Mouse (Mus musculus) frontal cortex, postnatal 25 days (tissue): ENCODE data around the gene Mtr.

Experiments
- DNase-seq, 2 experiments: peaks; one replicate each; pipeline ENCODE4 v3.0.0; 2022; ENCODE audit warnings: low spot score in 2 of 2

Mtr gene

DNA sequence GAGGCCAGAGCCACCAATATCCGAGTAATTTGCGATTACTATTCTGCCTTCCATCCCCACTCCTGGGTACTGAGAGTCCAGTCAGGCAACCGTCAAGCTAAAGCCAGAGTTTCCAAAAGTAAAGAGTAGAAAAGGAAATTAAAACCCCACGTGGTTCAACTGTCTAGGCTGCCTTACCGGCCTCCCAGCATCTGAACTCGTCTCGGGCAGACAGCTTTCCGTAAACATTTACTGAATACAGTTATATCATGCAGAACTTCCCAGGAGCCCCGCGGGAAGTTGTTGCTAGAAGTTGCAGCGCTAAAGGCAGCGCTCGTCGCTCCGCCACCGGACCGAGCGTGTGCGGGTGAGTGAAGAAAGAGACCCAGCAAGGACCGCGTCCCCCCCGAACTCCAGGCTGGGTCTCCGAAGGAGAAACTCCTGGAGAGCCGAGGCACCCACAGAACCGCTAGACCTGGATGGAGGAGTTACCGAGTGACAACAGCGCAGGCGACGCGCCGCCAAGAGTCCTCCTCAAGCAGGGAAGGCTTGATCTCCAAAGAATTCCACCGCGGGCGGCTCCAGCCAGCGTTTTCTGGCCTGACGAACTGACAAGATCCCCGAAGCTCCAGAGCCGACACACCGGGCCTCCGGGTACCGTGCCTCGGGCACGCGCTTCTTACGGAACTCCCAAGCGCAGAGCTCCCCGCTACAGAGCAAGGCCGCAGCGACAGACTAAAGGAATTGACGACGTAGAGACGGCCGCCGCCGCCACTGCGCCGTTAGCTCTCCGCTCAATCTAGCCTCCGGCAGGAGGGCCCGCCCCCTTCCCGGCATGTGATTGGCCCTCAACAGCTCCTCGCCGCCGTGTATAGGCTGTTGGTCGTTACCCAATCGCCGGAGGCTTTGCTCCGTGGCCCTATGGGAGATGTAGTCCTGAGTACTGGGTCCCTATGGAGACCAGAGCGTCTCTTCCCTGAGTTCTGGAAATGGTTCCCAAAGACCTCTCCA lies at the start of gene Mtr:
Gene Mtr (minus strand): TSS at position 723 of the 990 bp plus-strand sequence.
- DNase-seq = peak; percentile 84 to 92

GRCm38 (mm10) chr13:12307286-12307685 lies 49.4 kb upstream of the Mtr start:
- no peak for DNase-seq

DNA sequence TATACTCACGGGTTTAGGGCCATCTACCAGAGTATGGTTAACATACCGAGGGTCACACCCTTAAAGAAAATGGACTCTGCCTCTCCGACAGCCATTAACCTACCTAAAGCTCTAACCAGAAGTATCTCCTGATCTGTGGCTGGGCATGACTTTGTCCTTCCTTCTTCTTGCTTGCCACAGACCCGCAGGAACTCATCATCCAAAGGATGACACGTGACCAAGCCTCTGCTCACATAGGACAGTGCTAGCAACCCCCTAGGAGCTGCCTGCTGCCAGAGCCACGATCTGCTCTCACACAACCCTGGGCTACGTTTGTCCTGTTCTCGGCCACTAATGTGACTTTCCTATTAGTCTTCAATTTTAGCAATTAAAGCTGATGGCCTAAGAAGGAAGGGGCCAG lies 47.6 kb upstream of the Mtr start:
- no peak for DNase-seq

DNA sequence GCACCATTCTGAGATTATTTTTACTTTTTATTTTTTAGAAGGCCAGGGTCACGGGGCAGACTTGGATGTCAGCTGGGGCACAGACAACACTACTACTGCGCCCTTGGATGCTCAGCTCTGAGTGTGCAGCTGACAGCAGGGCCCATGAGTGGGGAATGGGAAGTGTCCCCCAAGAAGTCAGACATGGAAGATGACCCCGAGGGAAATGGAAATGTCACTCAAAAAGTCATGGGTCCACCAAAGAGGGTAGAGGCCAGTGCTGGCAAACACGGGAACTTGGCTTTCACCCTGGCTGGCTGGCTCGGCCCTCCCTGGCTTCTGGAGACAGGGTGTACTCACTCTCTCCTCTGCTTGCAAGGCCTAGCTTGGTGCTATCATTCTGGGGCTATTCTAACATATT lies 47.1 kb upstream of the Mtr start:
- DNase-seq = no peak

DNA sequence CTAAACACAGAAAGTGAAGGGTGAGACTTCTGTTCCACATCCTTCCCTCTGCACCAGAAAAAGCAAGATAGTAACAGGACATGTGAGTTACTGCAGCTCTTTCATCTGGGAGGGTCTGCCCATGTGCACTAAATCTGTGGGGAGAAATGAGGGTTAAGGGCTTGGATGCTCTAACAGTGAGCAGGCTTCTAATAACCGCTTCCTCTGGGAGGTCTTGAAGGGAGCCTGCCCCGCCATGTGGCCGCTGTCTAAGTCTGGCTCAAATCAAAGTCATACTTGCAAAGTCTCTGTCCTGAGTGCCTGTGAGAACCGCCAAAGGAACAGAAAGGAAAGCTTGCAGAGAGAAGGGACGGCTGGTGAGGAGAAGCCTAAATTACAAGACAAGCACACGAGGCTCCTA lies 39.9 kb upstream of the Mtr start:
- DNase-seq = no peak

GRCm38 (mm10) chr13:12296701-12297100 lies 38.8 kb upstream of the Mtr start:
- DNase-seq = peak in 1 of 2 experiments; percentile 27

DNA sequence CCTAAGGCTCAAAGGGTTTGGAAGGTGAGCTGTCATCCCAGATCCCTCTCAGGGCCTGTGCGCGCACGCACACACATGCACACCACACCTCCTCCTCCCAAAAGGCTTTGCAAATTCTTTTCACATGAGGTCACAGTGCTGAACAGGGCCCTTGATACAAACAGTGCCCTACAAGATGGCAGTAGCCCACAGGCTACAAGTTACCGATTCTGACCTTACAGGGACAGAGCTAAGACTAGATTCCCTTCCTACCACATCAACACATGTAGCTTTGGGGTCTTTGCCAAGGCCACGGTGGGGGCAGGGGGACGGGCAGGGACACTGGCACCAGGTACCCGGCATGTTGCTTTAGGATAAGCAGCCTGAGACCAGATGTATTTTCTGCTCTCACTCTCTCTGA lies 35.9 kb upstream of the Mtr start:
- DNase-seq = no peak

DNA sequence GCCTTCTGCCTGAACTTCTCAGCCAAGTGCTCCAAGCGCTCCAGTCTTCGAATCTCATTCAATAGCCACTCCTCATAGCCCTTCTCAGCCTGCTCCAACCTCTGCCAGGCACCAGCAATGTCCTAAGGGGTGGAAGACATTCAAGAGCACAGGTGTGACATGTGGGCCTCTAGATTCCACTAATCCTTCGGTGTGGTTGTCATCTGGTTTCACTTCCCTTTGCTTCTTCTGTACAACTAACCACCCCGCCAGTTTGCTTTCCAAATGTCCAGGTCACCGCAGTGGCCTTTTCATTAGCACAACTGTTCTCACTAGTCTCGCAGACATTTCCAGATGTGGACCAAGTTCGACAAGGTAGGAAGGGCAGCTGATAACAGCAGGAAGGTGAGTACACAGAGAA lies 32.8 kb upstream of the Mtr start:
- no peak for DNase-seq

DNA sequence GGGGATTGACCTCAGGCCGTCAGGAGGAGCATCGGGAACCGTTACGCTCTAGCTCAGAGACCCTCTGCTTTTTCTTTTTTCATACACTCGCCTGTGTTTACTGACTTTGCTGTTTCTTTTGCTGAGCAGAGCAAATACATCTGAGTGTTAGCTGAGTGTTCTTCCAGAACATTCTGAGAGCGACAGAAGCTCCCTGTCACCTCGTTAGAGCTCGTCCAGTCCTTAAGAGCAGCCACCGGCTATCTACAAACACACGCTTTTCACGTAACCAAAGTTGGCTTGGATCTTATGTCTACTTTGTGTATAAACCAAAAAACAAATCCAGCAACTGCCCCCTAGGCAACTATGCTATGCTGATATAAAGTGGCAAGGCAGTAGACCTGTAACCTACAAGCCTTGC lies 26.6 kb upstream of the Mtr start:
- no peak for DNase-seq

- DNase-seq = no peak
These were observed 25.9 kb upstream of the Mtr start for GRCm38 (mm10) chr13:12283826-12284225.

- DNase-seq = no peak
These were observed 16.8 kb upstream of the Mtr start for GRCm38 (mm10) chr13:12274721-12275120.

- no peak for DNase-seq
These were observed 16.3 kb upstream of the Mtr start for GRCm38 (mm10) chr13:12274220-12274619.

DNA sequence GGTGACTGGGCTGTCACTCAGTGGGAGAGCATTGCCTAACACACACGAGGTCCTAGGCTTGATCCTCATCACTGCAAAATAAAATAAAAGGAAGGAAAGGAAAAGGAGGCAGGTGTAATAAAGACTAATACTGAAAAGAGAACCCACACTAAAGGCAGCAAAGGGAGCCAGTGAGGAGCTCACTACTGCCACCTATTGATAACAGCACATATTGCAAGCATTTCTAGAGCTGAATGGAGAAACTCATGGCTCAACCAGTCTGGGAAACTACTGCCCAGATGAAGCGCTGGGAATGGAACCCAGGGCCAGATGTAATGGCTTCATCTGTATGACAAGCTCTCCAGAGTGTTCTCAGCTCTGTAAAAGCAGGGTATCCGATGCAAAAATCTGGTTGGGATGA lies 15.0 kb upstream of the Mtr start:
- peak in 1 of 2 experiments; percentile 22 for DNase-seq

GRCm38 (mm10) chr13:12267971-12268370 lies 10.1 kb upstream of the Mtr start:
- DNase-seq = no peak

DNA sequence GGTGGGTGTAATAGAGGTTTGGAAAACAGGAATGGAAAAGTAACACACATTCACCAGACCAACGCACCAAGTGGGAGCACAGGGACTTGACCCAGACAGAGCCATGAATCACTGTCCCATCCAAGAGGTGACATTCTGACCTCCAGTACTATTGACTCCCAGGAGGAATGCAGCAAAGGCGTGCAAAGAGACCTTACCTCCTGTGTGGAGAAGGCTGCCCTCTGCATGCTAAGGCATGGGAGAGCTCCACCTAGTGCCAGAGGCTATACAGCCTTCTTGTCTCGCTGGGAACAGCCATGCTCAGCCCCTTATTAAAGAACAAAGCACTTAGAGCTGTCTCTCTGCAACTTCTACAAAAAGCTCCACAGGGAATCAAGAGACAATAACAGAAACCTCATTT lies 9.2 kb upstream of the Mtr start:
- DNase-seq = no peak

GRCm38 (mm10) chr13:12263996-12264395 lies 6.1 kb upstream of the Mtr start:
- DNase-seq = no peak

DNA sequence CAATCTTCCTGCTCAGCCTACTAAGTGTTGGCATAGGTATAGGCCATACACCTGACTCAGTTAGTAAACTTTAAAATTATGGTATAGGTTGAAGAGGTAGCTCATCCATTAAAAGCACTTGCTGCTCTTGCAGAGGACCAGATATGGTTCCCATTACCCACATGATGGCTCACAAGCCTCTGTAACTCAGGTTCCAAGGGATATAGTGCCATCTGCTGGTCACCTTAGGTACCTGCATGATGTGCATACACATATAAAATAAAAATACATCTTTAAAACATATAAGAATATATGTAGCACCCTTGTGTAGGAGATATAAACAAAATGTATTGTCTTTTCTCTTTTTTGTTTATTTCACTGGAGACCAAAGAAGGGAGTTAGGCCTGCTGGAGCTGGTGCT lies 3.6 kb upstream of the Mtr start:
- DNase-seq = no peak

- DNase-seq = no peak
These were observed 982 bp downstream of the Mtr start for GRCm38 (mm10) chr13:12256871-12257390.

DNA sequence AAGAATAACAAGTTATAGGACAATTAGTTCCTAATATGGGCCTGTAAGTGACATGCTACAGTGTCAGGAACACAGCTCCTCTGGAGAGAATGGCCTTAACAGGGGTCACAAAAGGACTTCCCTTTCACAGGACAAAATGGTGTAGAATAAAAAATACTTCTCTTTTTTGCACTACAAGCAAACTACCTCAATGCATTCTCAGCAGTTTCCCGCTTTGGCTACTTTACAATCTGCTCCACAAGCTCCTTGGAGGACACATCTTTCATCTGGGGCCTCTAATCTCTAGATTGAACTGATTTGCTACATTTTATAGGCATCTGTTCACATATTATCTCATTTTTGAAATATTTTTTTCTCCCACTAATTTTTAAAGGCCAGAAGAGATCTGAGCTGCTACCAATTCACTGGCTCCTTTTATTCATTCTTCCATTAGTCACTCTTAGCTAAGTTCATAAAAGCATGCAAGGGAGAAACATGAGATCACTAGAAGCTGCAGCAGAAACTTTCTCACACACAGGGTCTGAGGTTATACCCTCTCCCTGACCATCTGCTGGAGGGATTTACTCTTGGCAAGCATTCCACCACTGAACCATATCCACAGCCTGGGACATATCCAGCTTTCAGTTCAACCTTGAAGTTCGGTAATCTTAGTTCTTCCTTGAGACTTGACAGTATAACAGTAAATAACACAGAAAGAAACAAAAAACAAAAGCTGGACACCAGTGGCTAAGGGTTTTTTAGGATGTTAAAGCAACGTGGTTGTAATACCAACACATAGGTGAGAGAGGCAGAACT lies 1.8 kb downstream of the Mtr start:
- no peak for DNase-seq

- no peak for DNase-seq
These were observed 7.4 kb downstream of the Mtr start for GRCm38 (mm10) chr13:12250496-12250895.

DNA sequence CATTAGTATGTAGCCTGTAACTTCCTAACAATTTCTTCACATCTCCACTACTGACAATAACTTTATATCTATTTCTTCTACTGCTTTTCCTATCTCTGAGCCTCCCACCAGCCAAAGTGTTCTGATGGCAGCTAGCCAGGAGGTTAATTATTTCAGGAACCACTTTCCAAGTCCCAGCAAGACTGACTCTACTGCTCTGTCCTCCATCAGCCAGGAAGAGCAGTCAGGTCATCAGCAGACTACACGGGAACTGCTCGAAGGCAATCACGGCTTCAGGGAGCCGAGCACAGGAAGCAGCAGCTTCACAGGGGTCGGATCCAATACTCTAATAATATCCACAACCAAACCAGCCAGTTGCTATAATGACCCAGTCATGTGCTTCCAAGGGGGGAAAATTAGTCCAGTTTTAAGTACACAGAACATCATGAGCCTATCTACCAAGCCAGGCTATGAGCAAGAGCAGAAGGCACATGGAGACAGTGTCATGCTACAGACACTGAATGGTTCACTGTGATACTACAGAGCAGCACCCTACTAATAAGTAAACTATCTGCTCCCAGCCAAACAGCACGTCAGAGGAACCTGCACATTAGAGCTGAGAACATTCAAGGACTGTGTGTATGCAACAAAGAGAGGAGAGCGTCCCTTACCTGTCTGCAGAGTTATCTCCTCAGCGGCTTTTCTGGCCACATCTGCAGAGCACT lies 8.6 kb downstream of the Mtr start:
- no peak for DNase-seq

DNA sequence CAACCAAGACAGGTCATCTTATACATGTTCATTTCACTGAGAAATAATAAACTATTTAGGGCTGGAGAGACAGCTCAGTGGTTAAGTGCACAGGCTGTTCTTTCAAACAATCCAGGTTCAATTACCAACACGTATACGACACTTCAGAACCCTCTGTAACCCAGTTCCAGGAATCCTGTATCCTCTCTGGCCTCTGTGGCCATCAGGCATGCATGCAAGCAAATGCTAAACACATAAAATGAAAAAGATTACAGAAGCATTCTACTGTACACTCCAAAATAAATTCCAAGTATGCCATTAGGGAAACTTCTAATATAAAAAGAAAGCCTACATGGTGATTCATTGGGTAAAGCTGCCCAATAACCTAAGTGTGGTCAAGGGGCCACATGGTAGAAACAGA lies 12.0 kb downstream of the Mtr start:
- DNase-seq = no peak
